Mouse (Mus musculus) hindbrain, embryonic 14.5 days (tissue): ENCODE data around the gene Gm14085. TPM values are rescaled to one million over a fixed set of nuclear protein-coding genes. Genes with fewer than 3 reads are reported as not detected.
"Not testable (repeated sequence)": the region's sequence is repeated elsewhere in the genome, so short reads cannot be mapped to it uniquely, and the experiment has no call there.

Experiments
- ATAC-seq: fragments of 200-750 bp; cut with Nextera tagmentation; 2 replicates; pipeline ENCODE4 v1.8.0; 2017; ENCODE audit warnings: moderate number of reproducible peaks, mild to moderate bottlenecking, moderate TSS enrichment, moderate library complexity; ENCODE audit not compliant: low FRiP score
- DNase-seq: peaks from one replicate; pipeline ENCODE4 v3.0.0-alpha.2; 2015; ENCODE audit warnings: low spot score
- H3K27ac ChIP-seq: fragments of 300-500 bp; sonication (generic); 2 replicates; pipeline ENCODE4 v1.5.1; 2014; ENCODE audit warnings: mild to moderate bottlenecking, moderate library complexity
- H3K27me3 ChIP-seq: fragments of 300-500 bp; sonication (generic); 2 replicates; pipeline ENCODE4 v1.6.1; 2014; ENCODE audit warnings: mild to moderate bottlenecking, low read length, mixed read lengths; ENCODE audit not compliant: control insufficient read depth, insufficient read depth
- H3K36me3 ChIP-seq: fragments of 300-500 bp; sonication (generic); replicated peaks from 2 replicates; pipeline ENCODE4 v1.6.1; 2014; ENCODE audit not compliant: control insufficient read depth, insufficient read depth
- H3K4me1 ChIP-seq: fragments of 300-500 bp; sonication (generic); replicated peaks from 2 replicates; pipeline ENCODE4 v1.6.1; 2014; ENCODE audit warnings: antibody characterized with exemption, low read length, mixed read lengths; ENCODE audit not compliant: control insufficient read depth, insufficient read depth
- H3K4me2 ChIP-seq: fragments of 300-500 bp; sonication (generic); replicated peaks from 2 replicates; pipeline ENCODE4 v1.6.1; 2014; ENCODE audit warnings: mild to moderate bottlenecking, moderate library complexity
- H3K4me3 ChIP-seq: fragments of 300-500 bp; sonication (generic); replicated peaks from 2 replicates; pipeline ENCODE4 v1.5.1; 2014; ENCODE audit warnings: mild to moderate bottlenecking, low read length
- H3K9ac ChIP-seq: fragments of 300-500 bp; sonication (generic); 2 replicates; pipeline ENCODE4 v1.6.1; 2014
- H3K9me3 ChIP-seq: fragments of 300-500 bp; sonication (generic); 2 replicates; pipeline ENCODE4 v1.6.1; 2016; ENCODE audit warnings: low read length; ENCODE audit not compliant: control insufficient read depth
- WGBS: fragments of 180-500 bp; shearing (Covaris S2); extraction: QIAGEN DNeasy Blood & Tissue Kit; methylation state at CpG from one replicate; pipeline ENCODE4 v1.1.7; 2014; 5-methylcytosine and 5-hydroxymethylcytosine counted together
- polyA plus RNA-seq: library from polyadenylated mRNA; unstranded; fragments of >200 nt; fragmentation: Nextera tagmentation; extraction: Ambion mirVana; gene quantifications from 2 replicates; pipeline ENCODE4 v1.2.1, GENCODE M21; 2014

Gm14085 gene
- polyA plus RNA-seq, 1 experiment from 2014 or later: not detected

DNA sequence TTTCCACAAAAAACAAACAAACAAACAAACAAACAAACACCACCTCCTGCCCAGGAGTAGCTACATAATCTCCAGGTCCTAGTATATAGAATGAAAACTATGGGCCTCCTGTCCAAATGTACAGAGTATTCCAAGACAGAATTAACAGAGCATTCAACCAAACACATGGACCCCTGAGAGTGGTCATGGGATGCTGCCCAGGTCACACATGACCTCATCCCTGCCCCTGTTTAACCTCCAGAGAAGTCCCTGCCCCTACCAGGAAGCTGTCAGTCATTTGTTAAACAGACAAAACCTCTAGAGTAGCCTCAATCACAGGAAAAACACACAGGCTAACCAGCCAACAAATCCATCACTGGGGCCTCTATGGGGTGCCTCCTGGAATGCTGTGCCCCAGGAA, 8.2 kb upstream of the Gm14085 start:
- H3K9me3 ChIP-seq: no peaks in the 10 kb centered on the region
- H3K4me1 ChIP-seq: no peaks in the 10 kb centered on the region
- H3K4me2 ChIP-seq: no peak overlapping the region
- no peak overlapping the region for H3K9ac ChIP-seq
- no peak overlapping the region for H3K4me3 ChIP-seq
- H3K27ac ChIP-seq: no peak overlapping the region
- no peaks in the 10 kb centered on the region for H3K27me3 ChIP-seq
- no peaks in the 10 kb centered on the region for H3K36me3 ChIP-seq
- DNase-seq: no peak
- no peak for ATAC-seq

DNA sequence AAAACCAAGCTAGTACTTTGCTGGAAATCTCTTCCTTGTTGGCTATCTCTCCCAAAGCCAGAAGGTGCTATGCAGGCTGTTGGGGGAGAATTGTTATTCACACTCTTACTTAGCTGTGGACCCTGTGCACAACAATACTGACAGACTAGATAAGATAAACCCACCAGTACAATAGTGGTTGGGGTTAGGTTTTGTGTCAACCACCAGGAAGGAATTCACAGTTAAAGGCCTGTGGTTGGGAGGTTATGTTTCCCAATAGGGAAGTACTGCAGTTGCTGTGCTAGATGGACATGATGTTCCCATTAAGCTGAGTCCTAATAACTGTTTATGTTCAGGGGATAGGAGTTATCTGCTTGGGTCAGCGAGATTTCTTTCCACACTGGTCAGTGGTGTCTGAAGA, 954 bp upstream of the Gm14085 start:
- not testable (repeated sequence) for H3K4me3 ChIP-seq, H3K9me3 ChIP-seq, H3K36me3 ChIP-seq, H3K4me2 ChIP-seq, DNase-seq, ATAC-seq, H3K4me1 ChIP-seq, H3K9ac ChIP-seq, H3K27ac ChIP-seq, H3K27me3 ChIP-seq
- 71% methylated on average over 1 of the region's 1 CpGs for WGBS

DNA sequence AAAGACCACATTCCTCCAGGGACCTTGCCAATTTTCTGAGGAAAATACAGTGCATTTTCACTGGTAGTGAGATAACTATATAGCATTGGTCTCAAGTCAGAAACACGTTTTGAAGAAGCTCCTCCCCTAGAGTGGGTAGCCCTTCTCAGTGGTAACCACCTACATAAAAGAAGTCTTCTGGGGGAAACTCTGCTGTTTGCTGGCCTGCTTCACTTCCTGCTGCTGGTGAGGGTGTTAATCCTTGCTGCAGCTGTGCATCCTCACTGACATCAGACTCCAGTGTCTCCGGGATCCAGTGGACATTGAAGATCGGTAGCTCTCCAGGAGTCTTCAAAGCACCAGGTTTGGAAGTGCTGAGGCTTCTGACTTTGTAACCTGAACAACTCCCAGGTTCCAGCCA, 913 bp downstream of the Gm14085 start:
- not testable (repeated sequence) for H3K27ac ChIP-seq, H3K4me1 ChIP-seq, H3K4me3 ChIP-seq, DNase-seq, H3K9me3 ChIP-seq, H3K27me3 ChIP-seq, H3K36me3 ChIP-seq, H3K9ac ChIP-seq, ATAC-seq, H3K4me2 ChIP-seq
- 70% methylated on average over 2 of the region's 3 CpGs for WGBS

DNA sequence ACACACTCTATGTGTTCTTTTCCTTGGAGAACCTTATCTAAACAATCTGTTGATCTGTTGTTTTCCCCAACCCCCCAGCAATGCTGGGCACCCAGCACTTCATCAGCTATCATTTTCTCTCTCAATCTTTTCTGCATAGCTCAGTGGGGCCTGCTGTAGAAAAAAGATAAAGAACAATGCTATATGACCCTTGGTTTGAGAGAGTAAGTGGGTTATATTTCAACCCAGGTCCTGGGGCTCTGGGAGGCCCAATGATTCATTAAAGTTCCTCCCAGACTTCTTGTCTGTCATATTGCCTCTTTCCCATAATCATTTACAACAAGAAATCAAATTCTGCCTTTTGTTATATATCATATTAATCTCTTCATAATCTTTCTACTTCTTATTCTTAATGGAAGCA, 1.4 kb downstream of the Gm14085 start:
- not testable (repeated sequence) for H3K4me3 ChIP-seq, DNase-seq, H3K4me1 ChIP-seq, H3K9me3 ChIP-seq, ATAC-seq, H3K9ac ChIP-seq, H3K36me3 ChIP-seq, H3K27me3 ChIP-seq, H3K4me2 ChIP-seq, H3K27ac ChIP-seq

DNA sequence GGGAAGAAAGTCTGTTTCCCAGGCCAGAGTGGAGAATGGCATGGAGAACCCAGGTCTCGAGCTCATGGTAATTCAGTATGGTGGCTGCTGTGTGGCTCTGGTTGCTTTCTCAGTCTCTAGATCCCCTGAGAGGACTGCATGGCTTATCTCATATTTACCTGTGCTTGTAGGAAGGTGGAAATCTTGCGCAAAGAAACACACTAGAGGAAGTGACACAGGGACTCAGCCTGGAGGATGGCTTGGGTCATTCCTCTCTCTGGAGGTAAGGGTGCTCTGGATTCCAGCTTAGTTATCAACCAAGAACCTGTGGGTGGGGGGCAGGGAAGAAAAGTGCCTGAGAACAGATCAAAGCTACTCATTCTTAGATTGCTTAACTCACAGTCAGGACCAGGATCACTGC, 1.9 kb downstream of the Gm14085 start:
- Histone ChIP-seq H3K36me3 (no peaks in the 10 kb centered on the region), H3K4me1 (no peaks in the 10 kb centered on the region), H3K27ac (no peak overlapping the region), H3K9ac (no peak overlapping the region), H3K4me3 (no peak overlapping the region), H3K27me3 (no peaks in the 10 kb centered on the region), H3K4me2 (no peak overlapping the region), H3K9me3 (no peaks in the 10 kb centered on the region)
- ATAC-seq (no peak), DNase-seq (no peak)
- WGBS: 96% methylated on average over 2 of the region's 2 CpGs

DNA sequence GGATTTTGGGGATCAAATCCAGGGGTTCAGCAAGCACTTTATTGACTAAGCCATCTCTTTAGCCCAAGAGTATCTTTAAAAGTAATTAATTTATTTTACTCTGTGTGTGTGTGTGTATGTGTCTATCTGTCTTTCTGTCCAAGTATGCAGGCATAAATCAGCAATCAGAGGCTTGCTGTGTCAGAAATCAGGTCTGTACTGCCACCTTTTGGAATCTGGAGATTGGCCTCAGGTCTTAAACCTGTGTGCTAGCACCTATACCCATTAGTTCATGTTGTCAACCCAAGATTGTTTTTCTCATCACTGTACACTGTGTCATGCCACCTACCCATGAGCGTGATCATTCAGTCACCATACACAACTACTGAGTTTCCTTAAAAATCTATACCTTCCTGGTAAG, 45.0 kb downstream of the Gm14085 start:
- not testable (repeated sequence) for H3K9ac ChIP-seq, H3K4me3 ChIP-seq, H3K4me2 ChIP-seq, ATAC-seq, H3K9me3 ChIP-seq, H3K27ac ChIP-seq, DNase-seq, H3K36me3 ChIP-seq, H3K4me1 ChIP-seq, H3K27me3 ChIP-seq
- 100% methylated on average over 1 of the region's 1 CpGs for WGBS

DNA sequence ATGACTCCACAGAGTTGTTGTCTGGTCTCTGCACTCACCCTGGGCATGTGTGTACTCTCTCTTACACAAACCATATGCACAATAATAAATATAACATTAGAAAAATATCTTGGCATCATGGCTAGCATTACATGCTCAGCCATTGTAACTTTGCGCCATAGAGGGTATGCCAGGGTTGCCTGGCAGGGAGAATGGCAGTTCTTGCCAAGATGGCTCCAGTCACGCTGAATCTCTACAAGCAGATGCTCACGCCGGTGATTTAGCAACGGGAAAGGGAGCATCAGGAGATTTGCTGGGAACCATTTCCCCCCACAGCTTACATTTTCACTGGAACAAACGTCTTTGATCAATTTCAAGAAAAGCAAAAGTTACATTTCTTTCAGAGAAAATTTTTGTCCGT, 46.5 kb downstream of the Gm14085 start:
- 0 out of 2 replicates have a peak overlapping the region, but pooled peaks have one; percentile 22 for H3K4me2 ChIP-seq
- ATAC-seq: peak; percentile 55
- H3K27me3 ChIP-seq: no peaks in the 10 kb centered on the region
- 63% methylated on average over 7 of the region's 7 CpGs for WGBS
- H3K9me3 ChIP-seq: no peaks in the 10 kb centered on the region
- no peak overlapping the region for H3K9ac ChIP-seq
- no peak overlapping the region for H3K4me3 ChIP-seq
- H3K36me3 ChIP-seq: no peaks in the 10 kb centered on the region
- peak overlapping the region; percentile 63; the same call in 1 of the 2 replicates for H3K27ac ChIP-seq
- no peaks in the 10 kb centered on the region for H3K4me1 ChIP-seq
- DNase-seq: peak; percentile 64

DNA sequence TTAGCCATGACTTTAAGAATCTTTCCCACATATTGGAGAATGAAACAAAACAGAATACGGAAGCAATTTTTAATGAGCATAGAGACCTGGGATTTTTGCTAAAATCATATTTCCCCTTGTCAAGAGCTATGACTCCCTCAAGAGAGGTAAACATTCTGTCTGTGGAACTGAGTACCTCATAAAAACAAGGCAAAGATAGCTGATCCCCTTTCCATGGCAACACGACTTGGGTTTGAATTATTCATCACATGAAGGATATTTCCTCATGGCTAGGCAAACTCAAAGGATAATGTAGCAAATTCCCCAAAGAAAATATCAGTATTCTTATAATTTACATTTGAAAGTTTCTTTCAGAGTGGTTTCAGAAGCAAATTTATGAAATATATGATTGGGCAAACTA, 47.0 kb downstream of the Gm14085 start:
- Histone ChIP-seq H3K4me1 (no peaks in the 10 kb centered on the region), H3K9ac (no peak overlapping the region), H3K9me3 (no peaks in the 10 kb centered on the region), H3K27me3 (no peaks in the 10 kb centered on the region), H3K4me2 (0 out of 2 replicates have a peak overlapping the region, but pooled peaks have one; percentile 22), H3K27ac (peak overlapping the region; percentile 63; the same call in 1 of the 2 replicates), H3K36me3 (no peaks in the 10 kb centered on the region), H3K4me3 (no peak overlapping the region)
- WGBS: 64% methylated on average over 2 of the region's 2 CpGs
- ATAC-seq: 0 out of 2 replicates have a peak, but pooled peaks have one; percentile 47
- DNase-seq: no peak

DNA sequence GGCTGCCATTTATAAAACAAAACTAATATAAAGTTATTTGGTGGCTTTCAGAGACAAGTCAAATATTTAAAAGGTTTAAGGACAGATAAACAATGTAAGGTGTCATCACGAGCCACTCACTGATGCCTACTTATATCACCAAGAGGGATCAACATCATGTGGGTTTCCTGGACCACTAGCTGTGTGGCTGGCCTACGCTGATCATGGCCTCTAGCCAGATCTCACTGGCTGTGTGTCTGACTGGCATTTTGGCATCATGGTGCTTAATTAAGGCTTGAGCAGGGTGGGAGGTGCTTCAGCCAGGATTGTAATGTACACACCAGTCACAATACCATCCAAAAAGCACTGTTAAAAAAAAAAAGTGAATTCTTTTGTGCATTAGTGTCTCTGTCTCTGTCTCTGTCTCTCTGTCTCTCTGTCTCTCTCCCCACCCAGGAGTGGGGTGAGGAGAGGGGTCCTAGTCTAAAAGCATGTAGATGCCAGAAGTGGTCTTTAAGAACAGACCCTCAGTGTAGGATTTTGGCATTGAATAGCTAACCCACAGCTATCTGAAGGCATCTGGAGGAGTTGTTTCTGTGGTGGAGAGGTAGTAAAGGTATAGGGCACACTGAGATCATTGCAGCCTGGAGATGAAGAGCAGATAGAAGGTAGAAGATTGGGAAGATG, 47.5 kb downstream of the Gm14085 start:
- DNase-seq: peak; percentile 41
- Histone ChIP-seq H3K4me3 (no peak overlapping the region), H3K4me1 (no peaks in the 10 kb centered on the region), H3K36me3 (no peaks in the 10 kb centered on the region), H3K27ac (no peak overlapping the region; the same call in 1 of the 2 replicates), H3K9me3 (no peaks in the 10 kb centered on the region), H3K4me2 (no peak overlapping the region), H3K9ac (no peak overlapping the region), H3K27me3 (no peaks in the 10 kb centered on the region)
- 70% methylated on average over 2 of the region's 2 CpGs for WGBS
- peak; percentile 84; the same call in 1 of the 2 replicates for ATAC-seq

DNA sequence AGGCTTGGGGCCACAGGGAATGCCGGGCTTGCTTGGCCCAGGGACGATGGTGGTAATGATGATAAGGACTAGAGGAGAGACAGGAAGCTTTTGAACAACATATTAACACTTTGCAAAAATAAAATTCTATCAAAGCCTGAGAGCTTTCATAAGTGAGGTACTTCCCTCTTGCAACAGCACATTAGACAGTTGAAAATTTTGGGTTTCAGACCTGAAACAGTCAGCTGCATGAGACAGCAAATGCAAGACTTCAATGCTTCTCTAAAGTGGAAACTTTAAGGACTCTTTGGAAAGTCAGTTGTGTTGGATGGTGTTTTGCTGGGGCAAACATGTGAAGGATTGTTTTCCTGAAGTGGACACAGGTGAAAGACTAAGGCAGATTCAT, 48.1 kb downstream of the Gm14085 start:
- H3K27ac ChIP-seq: no peak overlapping the region
- no peaks in the 10 kb centered on the region for H3K4me1 ChIP-seq
- DNase-seq (no peak), ATAC-seq (no peak)
- no peaks in the 10 kb centered on the region for H3K9me3 ChIP-seq
- WGBS: 100% methylated on average over 2 of the region's 2 CpGs
- no peak overlapping the region for H3K4me3 ChIP-seq
- no peaks in the 10 kb centered on the region for H3K36me3 ChIP-seq
- H3K4me2 ChIP-seq: no peak overlapping the region
- no peaks in the 10 kb centered on the region for H3K27me3 ChIP-seq
- H3K9ac ChIP-seq: no peak overlapping the region
